Mouse (Mus musculus): ENCODE measurements around the gene Rtn1. TPM values are rescaled to one million over a fixed set of nuclear protein-coding genes. Genes with fewer than 3 reads are reported as not detected.

The Rtn1 gene
- polyA plus RNA-seq (2012; rRNA removed) = 4.7 and 5.9 TPM in 2 replicates
- 2.4 and 4.3 TPM in 2 replicates for polyA plus RNA-seq (2014; fragmentation: Nextera tagmentation; extraction: Ambion mirVana)

DNA sequence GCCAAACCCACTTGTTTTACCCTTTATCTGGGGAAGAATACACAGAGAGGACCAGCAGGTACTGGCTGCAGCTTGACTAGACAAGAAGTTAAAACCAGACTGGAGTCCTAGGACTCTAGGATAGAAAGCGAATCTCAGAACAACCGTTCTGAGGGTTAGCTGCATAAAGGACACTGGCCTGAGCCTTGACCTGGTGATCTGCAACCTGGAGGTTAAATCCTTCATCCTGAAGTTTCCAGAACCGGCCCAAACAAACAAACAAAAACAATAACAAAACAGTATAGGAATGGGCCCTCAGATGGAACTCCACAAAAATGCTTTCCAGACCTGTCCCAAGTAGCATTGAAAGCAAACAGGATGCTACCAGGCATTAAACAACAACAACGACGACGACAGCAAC lies at the start of gene Rtn1:
TSS of gene Rtn1 (minus strand) at position 101 of the 400 bp plus-strand sequence.
- peak within 1 kb of the TSS; percentile 50 for H3K9ac ChIP-seq (ENCODE audit: low read depth, low read length, severe bottlenecking)
- peaks cover 28% of the 10 kb centered on the region for H3K27me3 ChIP-seq (ENCODE audit: control insufficient read depth, insufficient read depth, low read length)
- DNase-seq (ENCODE audit: low spot score) (no peak), ATAC-seq (ENCODE audit: low FRiP score, low read depth) (no peak)
- WGBS = 31% methylated on average over 6 of the region's 6 CpGs
- H3K4me1 ChIP-seq (ENCODE audit: control insufficient read depth, insufficient read depth, low read length) = peaks cover 5% of the 10 kb centered on the region; the same call in 1 of the 2 replicates
- H3K27ac ChIP-seq (replicated peaks; ENCODE audit: low read depth, low read length) = no peak within 1 kb of the TSS
- H3K4me3 ChIP-seq (replicated peaks; ENCODE audit: low read length) = peak within 1 kb of the TSS; percentile 66
- no peak for TF ChIP-seq POLR2A (IDR thresholded peaks at IDR 0.05; ENCODE audit: borderline replicate concordance, extremely low read depth, insufficient read depth, insufficient read length)
- H3K9me3 ChIP-seq (ENCODE audit: control insufficient read depth, low read length) = no peaks in the 10 kb centered on the region
- peak within 1 kb of the TSS; percentile 99 for H3K4me2 ChIP-seq (replicated peaks; ENCODE audit: low read depth, low read length, severe bottlenecking)
- H3K36me3 ChIP-seq (ENCODE audit: control insufficient read depth, insufficient read depth, low read length) = no peaks in the 10 kb centered on the region

DNA sequence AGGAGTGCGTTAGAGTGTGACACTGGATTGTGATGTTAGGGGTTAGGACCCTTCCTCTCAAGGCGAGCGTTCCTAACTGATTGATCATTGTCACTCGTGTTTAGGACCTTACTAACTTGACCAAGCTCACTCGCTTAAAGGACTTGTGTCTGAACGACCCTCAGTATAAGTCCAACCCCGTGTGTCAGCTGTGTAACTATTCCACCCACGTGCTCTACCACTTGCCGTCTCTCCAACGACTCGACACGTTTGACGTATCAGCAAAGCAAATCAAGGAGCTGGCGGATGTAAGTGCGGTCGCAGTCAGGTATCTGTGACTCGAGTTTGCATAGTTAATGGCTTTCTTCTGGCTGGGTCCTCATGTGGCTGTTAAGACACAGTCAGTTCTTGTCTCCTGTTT lies 45.1 kb upstream of the Rtn1 start:
- 82% methylated on average over 17 of the region's 17 CpGs for WGBS
- no peak for DNase-seq (ENCODE audit: low spot score)
- no peak overlapping the region for H3K9ac ChIP-seq (ENCODE audit: low read depth, low read length, severe bottlenecking)

DNA sequence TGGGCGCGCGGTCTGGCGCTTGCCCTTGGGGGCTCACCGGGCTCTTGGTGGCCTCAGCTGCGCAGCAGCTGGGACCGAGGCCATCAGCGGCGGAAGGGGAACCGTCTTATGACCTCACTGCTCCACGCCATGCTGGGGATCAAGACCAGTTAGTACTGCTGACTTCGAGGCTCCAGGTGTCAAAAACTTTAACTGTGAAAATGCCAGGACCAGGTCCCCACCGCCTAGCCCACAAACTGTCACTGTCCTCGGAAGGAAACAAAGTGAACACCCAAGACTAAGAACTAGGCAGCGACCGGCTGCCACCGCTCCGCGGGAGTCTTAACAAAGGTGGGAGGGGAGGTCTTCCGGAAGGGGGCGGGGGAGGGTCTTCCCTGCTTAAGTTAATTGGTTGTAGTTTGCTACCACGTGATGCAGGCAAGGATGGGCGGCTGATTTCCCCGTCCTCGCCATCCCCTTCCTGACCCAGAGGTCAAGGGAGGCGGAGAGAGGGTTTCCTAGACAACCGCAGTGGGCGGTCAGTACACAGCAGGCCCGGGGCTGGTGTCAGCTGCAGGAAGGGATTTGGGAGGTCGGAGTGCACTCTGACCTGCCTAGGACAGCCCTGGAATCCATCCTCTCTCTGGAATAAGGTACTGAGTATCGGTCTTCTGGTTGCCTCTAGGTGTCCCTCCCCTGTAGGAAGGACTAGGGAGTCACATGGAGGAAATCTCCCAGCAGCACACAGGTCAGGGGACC lies 33.2 kb upstream of the Rtn1 start, which contains the start of gene Lrrc9:
TSS of gene Lrrc9 (plus strand) at position 28 of the 738 bp plus-strand sequence.
- Histone ChIP-seq H3K36me3 (ENCODE audit: control insufficient read depth, insufficient read depth, low read length) (no peaks in the 10 kb centered on the region), H3K27ac (replicated peaks; ENCODE audit: low read depth, low read length) (no peak within 1 kb of the TSS), H3K4me3 (replicated peaks; ENCODE audit: low read length) (peak within 1 kb of the TSS; percentile 42), H3K27me3 (ENCODE audit: control insufficient read depth, insufficient read depth, low read length) (no peaks in the 10 kb centered on the region), H3K4me1 (ENCODE audit: control insufficient read depth, insufficient read depth, low read length) (peaks cover 8% of the 10 kb centered on the region; the same call in 1 of the 2 replicates), H3K9me3 (ENCODE audit: control insufficient read depth, low read length) (no peaks in the 10 kb centered on the region), H3K9ac (ENCODE audit: low read depth, low read length, severe bottlenecking) (peak within 1 kb of the TSS; percentile 55), H3K4me2 (replicated peaks; ENCODE audit: low read depth, low read length, severe bottlenecking) (peak within 1 kb of the TSS; percentile 85)
- ATAC-seq (ENCODE audit: low FRiP score, low read depth) (peak; percentile 77), DNase-seq (ENCODE audit: low spot score) (peak; percentile 58)
- WGBS = 1% methylated on average over 31 of the region's 31 CpGs
- no peak for TF ChIP-seq POLR2A (IDR thresholded peaks at IDR 0.05; ENCODE audit: borderline replicate concordance, extremely low read depth, insufficient read depth, insufficient read length)

More for the DNA sequence above, 45.1 kb upstream of the Rtn1 start:
- no peaks in the 10 kb centered on the region for H3K36me3 ChIP-seq (ENCODE audit: control insufficient read depth, insufficient read depth, low read length)
- ATAC-seq (ENCODE audit: low FRiP score, low read depth) = no peak
- H3K4me3 ChIP-seq (replicated peaks; ENCODE audit: low read length) = no peak overlapping the region
- H3K4me1 ChIP-seq (ENCODE audit: control insufficient read depth, insufficient read depth, low read length) = no peaks in the 10 kb centered on the region
- no peak overlapping the region for H3K27ac ChIP-seq (replicated peaks; ENCODE audit: low read depth, low read length)
- TF ChIP-seq POLR2A (IDR thresholded peaks at IDR 0.05; ENCODE audit: borderline replicate concordance, extremely low read depth, insufficient read depth, insufficient read length) = no peak
- no peak overlapping the region for H3K4me2 ChIP-seq (replicated peaks; ENCODE audit: low read depth, low read length, severe bottlenecking)
- no peaks in the 10 kb centered on the region for H3K9me3 ChIP-seq (ENCODE audit: control insufficient read depth, low read length)
- H3K27me3 ChIP-seq (ENCODE audit: control insufficient read depth, insufficient read depth, low read length) = no peaks in the 10 kb centered on the region

DNA sequence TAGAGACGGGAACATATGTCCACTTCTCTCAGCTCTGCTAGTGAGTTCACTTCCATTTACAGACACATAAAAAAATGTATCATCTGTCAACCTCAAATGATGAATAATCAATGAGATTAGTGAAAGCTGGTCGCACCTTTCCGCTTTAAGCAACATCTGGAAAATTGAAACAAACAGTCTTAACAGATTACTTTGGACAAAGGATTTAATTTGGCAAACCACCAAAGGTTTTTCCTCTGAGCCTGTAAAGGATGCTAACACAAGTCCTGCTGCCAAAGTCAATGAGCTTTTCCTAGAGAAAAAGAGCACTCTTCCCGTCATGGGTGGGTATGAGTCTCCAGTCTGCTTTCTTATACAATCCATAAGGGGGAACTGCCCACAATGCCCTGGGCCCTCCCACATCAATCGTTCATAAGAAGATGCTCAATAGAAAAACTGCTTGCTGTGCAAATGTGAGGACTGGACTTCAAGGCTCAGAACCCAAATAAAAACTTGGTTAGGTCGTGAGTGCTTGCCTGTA lies 30.2 kb upstream of the Rtn1 start:
- Histone ChIP-seq H3K9me3 (ENCODE audit: control insufficient read depth, low read length) (no peaks in the 10 kb centered on the region), H3K4me2 (replicated peaks; ENCODE audit: low read depth, low read length, severe bottlenecking) (no peak overlapping the region), H3K27me3 (ENCODE audit: control insufficient read depth, insufficient read depth, low read length) (no peaks in the 10 kb centered on the region), H3K27ac (replicated peaks; ENCODE audit: low read depth, low read length) (no peak overlapping the region), H3K36me3 (ENCODE audit: control insufficient read depth, insufficient read depth, low read length) (no peaks in the 10 kb centered on the region), H3K4me3 (replicated peaks; ENCODE audit: low read length) (no peak overlapping the region), H3K9ac (ENCODE audit: low read depth, low read length, severe bottlenecking) (no peak overlapping the region), H3K4me1 (ENCODE audit: control insufficient read depth, insufficient read depth, low read length) (peaks cover 8% of the 10 kb centered on the region; the same call in 1 of the 2 replicates)
- ATAC-seq (ENCODE audit: low FRiP score, low read depth) = no peak
- 66% methylated on average over 6 of the region's 6 CpGs for WGBS
- DNase-seq (ENCODE audit: low spot score) = no peak
- no peak for TF ChIP-seq POLR2A (IDR thresholded peaks at IDR 0.05; ENCODE audit: borderline replicate concordance, extremely low read depth, insufficient read depth, insufficient read length)

DNA sequence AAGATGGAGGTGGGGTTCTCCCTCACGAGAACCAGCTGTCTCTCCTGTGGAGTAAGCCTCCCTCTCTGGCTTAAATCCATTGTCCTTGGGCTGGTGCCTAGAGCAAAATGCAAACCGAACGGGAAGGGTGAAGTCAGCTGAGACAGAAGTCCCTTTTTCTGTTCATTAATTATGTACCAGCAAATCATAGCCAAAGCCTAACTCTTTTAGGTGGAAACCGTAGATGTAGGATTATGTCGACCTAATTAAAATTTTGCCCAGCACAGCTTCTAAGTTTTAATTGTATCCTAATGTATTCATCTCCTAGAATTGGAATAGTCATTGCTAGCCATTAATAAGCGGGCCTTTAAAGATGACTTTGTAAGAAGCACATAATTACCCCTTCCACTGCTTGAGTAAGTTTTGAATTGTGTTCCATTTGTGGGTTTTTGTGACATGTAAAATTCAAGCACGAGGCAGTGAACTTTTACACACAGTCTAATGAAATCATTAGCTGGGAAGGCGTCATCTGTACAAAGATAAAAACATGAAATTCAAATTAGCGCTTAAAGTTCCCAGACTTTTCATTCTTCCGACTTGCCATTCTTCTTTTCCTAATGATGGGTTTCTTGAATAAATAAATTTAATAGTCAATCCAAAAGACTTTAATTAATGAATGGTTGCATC lies 29.0 kb upstream of the Rtn1 start:
- no peaks in the 10 kb centered on the region for H3K9me3 ChIP-seq (ENCODE audit: control insufficient read depth, low read length)
- no peaks in the 10 kb centered on the region for H3K36me3 ChIP-seq (ENCODE audit: control insufficient read depth, insufficient read depth, low read length)
- no peaks in the 10 kb centered on the region for H3K27me3 ChIP-seq (ENCODE audit: control insufficient read depth, insufficient read depth, low read length)
- ATAC-seq (ENCODE audit: low FRiP score, low read depth) (no peak), DNase-seq (ENCODE audit: low spot score) (no peak)
- no peak overlapping the region for H3K27ac ChIP-seq (replicated peaks; ENCODE audit: low read depth, low read length)
- H3K9ac ChIP-seq (ENCODE audit: low read depth, low read length, severe bottlenecking) = no peak overlapping the region
- H3K4me2 ChIP-seq (replicated peaks; ENCODE audit: low read depth, low read length, severe bottlenecking) = no peak overlapping the region
- peaks cover 8% of the 10 kb centered on the region; the same call in 1 of the 2 replicates for H3K4me1 ChIP-seq (ENCODE audit: control insufficient read depth, insufficient read depth, low read length)
- WGBS = 68% methylated on average over 10 of the region's 10 CpGs
- H3K4me3 ChIP-seq (replicated peaks; ENCODE audit: low read length) = no peak overlapping the region
- TF ChIP-seq POLR2A (IDR thresholded peaks at IDR 0.05; ENCODE audit: borderline replicate concordance, extremely low read depth, insufficient read depth, insufficient read length) = no peak
